Mouse (Mus musculus) olfactory bulb, adult 2 months (tissue): ENCODE data around the gene Ifi205.

ENCODE experiments used
- CTCF ChIP-seq: fragments of 200-500 bp; IDR thresholded peaks from 2 replicates; pipeline ENCODE4 v1.5.1; 2012; ENCODE audit warnings: low read depth, mild to moderate bottlenecking, low read length, moderate library complexity; ENCODE audit not compliant: insufficient read depth
- POLR2A ChIP-seq: fragments of 200-500 bp; IDR thresholded peaks from 2 replicates; pipeline ENCODE4 v1.6.1; 2012; ENCODE audit warnings: mild to moderate bottlenecking, low read depth, low read length, moderate library complexity; ENCODE audit not compliant: insufficient read depth

DNA sequence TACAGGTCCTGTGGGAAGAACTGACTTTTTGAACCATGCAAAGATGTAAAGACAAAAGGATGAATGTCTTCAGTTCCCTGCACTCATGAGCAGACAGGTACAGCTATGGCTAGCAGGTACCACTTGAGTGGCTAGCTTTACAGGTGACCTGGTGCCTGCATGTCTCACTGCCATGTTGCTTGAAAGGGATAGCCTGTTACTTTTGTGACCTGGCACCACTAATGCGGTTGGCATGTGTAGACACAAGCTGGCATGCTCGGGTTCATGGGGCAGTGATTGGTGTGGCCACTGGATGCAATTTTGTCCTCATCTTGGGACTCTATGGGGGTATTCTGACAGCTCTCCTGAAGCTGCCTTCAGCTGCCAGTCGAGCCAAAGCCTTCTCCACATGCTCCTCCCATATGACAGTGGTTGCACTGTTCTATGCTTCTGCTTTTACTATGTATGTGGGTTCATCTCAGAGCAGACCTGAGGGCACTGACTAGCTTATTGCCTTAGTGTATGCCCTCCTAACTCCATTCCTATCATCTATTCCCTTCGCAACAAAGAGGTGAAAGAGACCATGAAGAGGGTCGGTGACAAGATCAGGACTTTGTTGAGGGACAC lies 20.4 kb upstream of the Ifi205 start:
- TF ChIP-seq CTCF (no peak), POLR2A (no peak)
